Mouse (Mus musculus) ES-E14 (cell line): ENCODE measurements around the gene Tmem201.

Experiments
- CHD2 ChIP-seq: IDR thresholded peaks from 2 replicates; pipeline ENCODE4 v1.6.1; 2014; ENCODE audit warnings: mild to moderate bottlenecking, low read depth, low read length, inconsistent platforms
- ZC3H11A ChIP-seq: IDR thresholded peaks from 2 replicates; pipeline ENCODE4 v1.6.1; 2012; ENCODE audit warnings: low read depth, mild to moderate bottlenecking, inconsistent platforms, low read length, borderline replicate concordance
- ZNF384 ChIP-seq: IDR thresholded peaks from 2 replicates; pipeline ENCODE4 v1.6.1; 2012; ENCODE audit warnings: low read depth, low read length, inconsistent platforms

DNA sequence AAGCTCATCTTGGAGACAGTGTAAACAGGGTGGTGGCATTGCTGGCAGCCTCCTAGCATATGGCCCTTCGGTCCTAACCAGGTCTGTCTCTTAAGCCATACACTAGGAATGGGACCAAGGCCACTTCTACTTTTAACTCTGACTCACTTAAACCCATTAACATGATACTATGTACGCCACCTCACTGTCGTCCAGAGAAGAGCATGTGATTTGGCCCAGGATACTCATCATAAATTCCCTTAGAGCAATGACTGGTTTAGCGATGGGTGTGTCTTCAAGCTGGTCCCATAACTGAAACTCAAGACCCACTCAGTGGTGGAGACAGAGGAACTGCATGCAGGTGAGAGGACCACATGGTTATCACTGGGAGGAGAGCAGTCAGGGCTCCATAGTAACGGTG is 27.4 kb upstream of the Tmem201 start:
- TF ChIP-seq CHD2 (no peak), ZNF384 (no peak), ZC3H11A (no peak)
